Mouse (Mus musculus): ENCODE measurements around the gene Mrpl27. TPM values are rescaled to one million over a fixed set of nuclear protein-coding genes. Genes with fewer than 3 reads are reported as not detected.

The Mrpl27 gene
- total RNA-seq, 1 experiment = 56.3 TPM

DNA sequence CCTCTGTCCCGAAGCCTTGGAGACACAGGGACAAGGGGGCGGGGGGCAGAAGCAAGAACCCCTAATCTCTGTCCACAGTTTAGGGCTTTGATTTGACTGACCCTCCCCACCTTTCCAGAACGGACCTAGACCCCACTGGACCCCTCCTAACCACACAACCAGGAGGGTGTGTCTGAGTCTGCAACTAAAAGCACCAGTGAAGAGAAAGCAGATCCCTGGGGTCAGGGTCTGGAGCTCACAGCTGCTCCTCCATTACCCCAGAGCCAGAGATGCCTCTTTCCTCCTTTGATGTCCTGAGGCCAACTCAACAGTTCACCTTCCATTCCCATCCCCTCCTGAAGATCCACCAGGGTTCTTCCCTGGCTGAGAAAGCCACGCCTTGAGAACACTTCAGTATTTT lies 22.7 kb downstream of the Mrpl27 start:
- Histone ChIP-seq H3K36me3 (ENCODE audit: control insufficient read depth, insufficient read depth, low read length, poor library complexity, severe bottlenecking) (no peaks in the 10 kb centered on the region; the same call in 1 of the 2 replicates), H3K4me1 (ENCODE audit: control insufficient read depth in 2 of 2, insufficient read depth in 2 of 2, low read length in 2 of 2, poor library complexity in 1 of 2) (peaks cover 0 to 16% of the 10 kb centered on the region in 2 experiments; a peak in 2 of 4 replicates), H3K9me3 (ENCODE audit: control insufficient read depth, insufficient read depth, low read depth, low read length) (no peaks in the 10 kb centered on the region), H3K4me3 (ENCODE audit: insufficient read depth in 1 of 2, low read depth in 1 of 2, low read length in 2 of 2, poor library complexity in 1 of 2, severe bottlenecking in 1 of 2) (peak overlapping the region; percentile 91 to 97), H3K9ac (ENCODE audit: insufficient read depth, low read depth, low read length, poor library complexity, severe bottlenecking) (peak overlapping the region; percentile 95; the same call in 1 of the 2 replicates), H3K27ac (ENCODE audit: insufficient read depth, low read depth, low read length, poor library complexity, severe bottlenecking) (no peak overlapping the region)
- DNase-seq (ENCODE audit: low read depth, low spot score) = no peak
- in situ Hi-C loops (cut with MboI; ENCODE audit: low sequenced_read_pairs in 2 of 2, unreplicated experiment in 2 of 2) = no loop called here
- TF ChIP-seq CHD2 (IDR thresholded peaks at IDR 0.05; ENCODE audit: low read depth, low read length) (no peak), ZC3H11A (IDR thresholded peaks at IDR 0.05; ENCODE audit: borderline replicate concordance, low read depth, low read length) (no peak), HCFC1 (IDR thresholded peaks at IDR 0.05; ENCODE audit: borderline replicate concordance, insufficient read depth, low read length) (no peak)

DNA sequence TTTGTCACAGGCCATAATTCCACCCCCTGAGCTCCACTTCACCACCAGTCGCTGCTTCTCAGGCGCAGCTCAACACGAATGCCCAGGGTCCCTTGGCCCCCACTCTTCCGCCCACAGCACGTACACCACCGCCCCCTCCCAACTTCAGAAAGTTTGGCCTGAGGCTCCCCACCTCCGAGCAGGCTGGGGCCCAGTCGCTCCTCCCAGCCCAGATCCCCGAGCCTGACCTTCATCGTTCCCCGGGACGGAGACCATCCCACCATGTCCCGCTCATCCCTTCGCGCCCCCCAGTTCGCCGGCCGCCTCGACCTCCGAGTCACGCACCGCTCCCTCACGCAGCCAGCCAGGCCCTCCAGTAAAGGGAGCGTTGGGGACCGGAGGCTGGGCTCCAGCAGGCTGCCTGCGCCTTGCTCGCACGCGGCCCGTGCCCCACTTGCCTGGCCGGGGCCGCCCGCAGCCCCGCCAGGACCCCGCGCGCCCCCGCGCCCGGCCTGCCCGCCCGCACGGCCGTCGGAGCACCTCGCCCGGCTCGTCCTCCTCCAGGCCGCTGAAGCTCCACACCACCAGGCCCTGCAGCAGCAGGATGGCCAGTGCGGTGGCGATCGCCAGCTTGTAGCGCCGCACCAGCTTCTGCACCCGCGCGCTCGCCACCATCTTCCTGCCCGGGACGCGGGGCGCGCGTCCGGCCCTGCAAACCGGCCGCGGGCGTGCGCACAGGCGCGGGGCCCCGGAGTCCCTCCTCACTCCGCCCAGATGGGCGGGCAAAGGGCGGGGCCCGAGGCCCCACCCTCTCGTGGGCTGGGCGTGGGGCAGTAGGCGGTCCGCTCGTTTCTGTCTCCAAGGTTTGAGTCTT lies 23.4 kb downstream of the Mrpl27 start, which contains the start of gene Xylt2:
TSS of gene Xylt2 (minus strand) at position 762 of the 853 bp plus-strand sequence.
- H3K4me3 ChIP-seq (ENCODE audit: insufficient read depth in 1 of 2, low read depth in 1 of 2, low read length in 2 of 2, poor library complexity in 1 of 2, severe bottlenecking in 1 of 2) = peak within 1 kb of the TSS; percentile 91 to 97
- no peaks in the 10 kb centered on the region for H3K9me3 ChIP-seq (ENCODE audit: control insufficient read depth, insufficient read depth, low read depth, low read length)
- H3K4me1 ChIP-seq (ENCODE audit: control insufficient read depth in 2 of 2, insufficient read depth in 2 of 2, low read length in 2 of 2, poor library complexity in 1 of 2) = peaks cover 0 to 16% of the 10 kb centered on the region in 2 experiments; a peak in 2 of 4 replicates
- peak within 1 kb of the TSS; percentile 28; the same call in 1 of the 2 replicates for H3K27ac ChIP-seq (ENCODE audit: insufficient read depth, low read depth, low read length, poor library complexity, severe bottlenecking)
- in situ Hi-C loops (cut with MboI; ENCODE audit: low sequenced_read_pairs in 2 of 2, unreplicated experiment in 2 of 2) = no loop called here
- DNase-seq (ENCODE audit: low read depth, low spot score) = peak; percentile 78
- TF ChIP-seq CHD2 (IDR thresholded peaks at IDR 0.05; ENCODE audit: low read depth, low read length) (no peak), HCFC1 (IDR thresholded peaks at IDR 0.05; ENCODE audit: borderline replicate concordance, insufficient read depth, low read length) (no peak), ZNF384 (IDR thresholded peaks at IDR 0.05; ENCODE audit: low read depth, low read length) (no peak), ZC3H11A (IDR thresholded peaks at IDR 0.05; ENCODE audit: borderline replicate concordance, low read depth, low read length) (no peak), MAFK (IDR thresholded peaks at IDR 0.05; ENCODE audit: insufficient read depth, low read depth, low read length) (no peak)
- H3K36me3 ChIP-seq (ENCODE audit: control insufficient read depth, insufficient read depth, low read length, poor library complexity, severe bottlenecking) = no peaks in the 10 kb centered on the region; the same call in 1 of the 2 replicates
- H3K9ac ChIP-seq (ENCODE audit: insufficient read depth, low read depth, low read length, poor library complexity, severe bottlenecking) = peak within 1 kb of the TSS; percentile 95

DNA sequence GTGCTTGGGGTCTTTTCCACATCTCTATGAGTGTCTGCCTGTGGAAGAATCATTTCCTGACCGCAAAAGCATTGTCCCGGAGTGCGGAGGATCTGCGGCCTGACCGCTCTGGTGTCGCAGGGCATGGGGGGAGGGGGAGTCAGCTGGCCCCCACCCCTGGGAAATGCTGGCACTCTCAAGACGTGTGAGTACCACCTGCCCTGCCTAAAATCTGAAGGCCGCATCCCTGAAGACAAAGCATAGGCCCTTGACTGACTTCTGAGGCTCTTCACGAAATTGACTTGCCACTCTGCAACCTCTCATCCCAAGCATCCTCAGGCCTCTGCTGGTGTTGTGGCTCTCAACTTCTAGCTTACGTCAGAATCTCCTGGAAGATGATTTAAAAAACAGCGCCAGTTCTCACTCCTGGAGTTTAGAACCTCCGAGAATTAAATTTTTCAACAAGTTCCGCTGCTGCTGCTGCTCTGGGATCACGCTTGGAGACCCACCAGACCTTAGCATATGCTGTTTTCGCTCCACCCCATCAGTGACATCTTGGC lies 24.1 kb downstream of the Mrpl27 start:
- in situ Hi-C loops (cut with MboI; ENCODE audit: low sequenced_read_pairs in 2 of 2, unreplicated experiment in 2 of 2) = no loop called here
- peak overlapping the region; percentile 54; the same call in 1 of the 2 replicates for H3K9ac ChIP-seq (ENCODE audit: insufficient read depth, low read depth, low read length, poor library complexity, severe bottlenecking)
- no peaks in the 10 kb centered on the region for H3K9me3 ChIP-seq (ENCODE audit: control insufficient read depth, insufficient read depth, low read depth, low read length)
- no peaks in the 10 kb centered on the region; the same call in 1 of the 2 replicates for H3K36me3 ChIP-seq (ENCODE audit: control insufficient read depth, insufficient read depth, low read length, poor library complexity, severe bottlenecking)
- no peak overlapping the region for H3K27ac ChIP-seq (ENCODE audit: insufficient read depth, low read depth, low read length, poor library complexity, severe bottlenecking)
- peak overlapping the region; percentile 54 to 91 for H3K4me3 ChIP-seq (ENCODE audit: insufficient read depth in 1 of 2, low read depth in 1 of 2, low read length in 2 of 2, poor library complexity in 1 of 2, severe bottlenecking in 1 of 2)
- no peak for DNase-seq (ENCODE audit: low read depth, low spot score)
- H3K4me1 ChIP-seq (ENCODE audit: control insufficient read depth in 2 of 2, insufficient read depth in 2 of 2, low read length in 2 of 2, poor library complexity in 1 of 2) = peaks cover 0 to 16% of the 10 kb centered on the region in 2 experiments; a peak in 2 of 4 replicates
- no peak for TF ChIP-seq CHD2 (IDR thresholded peaks at IDR 0.05; ENCODE audit: low read depth, low read length)

GRCm38 (mm10) chr11:94680639-94681038 lies 27.1 kb downstream of the Mrpl27 start:
- Histone ChIP-seq H3K9ac (ENCODE audit: insufficient read depth, low read depth, low read length, poor library complexity, severe bottlenecking) (no peak overlapping the region), H3K27ac (ENCODE audit: insufficient read depth, low read depth, low read length, poor library complexity, severe bottlenecking) (no peak overlapping the region), H3K4me3 (ENCODE audit: insufficient read depth in 1 of 2, low read depth in 1 of 2, low read length in 2 of 2, poor library complexity in 1 of 2, severe bottlenecking in 1 of 2) (no peak overlapping the region), H3K4me1 (ENCODE audit: control insufficient read depth in 2 of 2, insufficient read depth in 2 of 2, low read length in 2 of 2, poor library complexity in 1 of 2) (peaks cover 0 to 14% of the 10 kb centered on the region in 2 experiments; a peak in 2 of 4 replicates), H3K36me3 (ENCODE audit: control insufficient read depth, insufficient read depth, low read length, poor library complexity, severe bottlenecking) (no peaks in the 10 kb centered on the region), H3K9me3 (ENCODE audit: control insufficient read depth, insufficient read depth, low read depth, low read length) (no peaks in the 10 kb centered on the region)
- DNase-seq (ENCODE audit: low read depth, low spot score) = no peak
- TF ChIP-seq ZC3H11A (IDR thresholded peaks at IDR 0.05; ENCODE audit: borderline replicate concordance, low read depth, low read length) = 0 out of 2 replicates have a peak, but pooled peaks have one; percentile 8
- no peak for TF ChIP-seq MAFK (IDR thresholded peaks at IDR 0.05; ENCODE audit: insufficient read depth, low read depth, low read length)
- no peak for TF ChIP-seq CHD2 (IDR thresholded peaks at IDR 0.05; ENCODE audit: low read depth, low read length)
- no peak for TF ChIP-seq HCFC1 (IDR thresholded peaks at IDR 0.05; ENCODE audit: borderline replicate concordance, insufficient read depth, low read length)
- in situ Hi-C loops (cut with MboI; ENCODE audit: low sequenced_read_pairs in 2 of 2, unreplicated experiment in 2 of 2) = no loop called here
